Mouse (Mus musculus): ENCODE measurements around the gene Spock1.
"Not testable (repeated sequence)": the region's sequence is repeated elsewhere in the genome, so short reads cannot be mapped to it uniquely, and the experiment has no call there.

The Spock1 gene

DNA sequence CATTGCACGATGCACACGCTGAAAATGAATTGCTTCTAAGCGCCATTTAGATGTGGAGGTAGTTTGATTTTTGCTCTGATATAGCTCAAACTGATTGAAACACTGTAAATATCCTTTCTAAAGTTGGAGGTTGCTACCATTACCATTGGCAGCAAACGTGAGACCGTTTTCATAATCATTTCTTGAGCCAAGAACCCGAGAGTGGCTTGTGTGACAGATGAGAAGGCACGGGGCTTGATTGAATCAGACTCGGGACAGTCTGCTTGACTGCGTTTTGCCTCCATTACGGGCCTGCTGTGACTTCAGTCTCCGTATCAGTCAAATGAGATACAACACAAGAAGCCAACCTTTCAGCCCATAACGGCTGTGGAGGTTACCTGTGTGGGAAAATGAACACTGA, 265.1 kb downstream of the Spock1 start:
- DNase-seq, result no peak

GRCm38 (mm10) chr13:57641649-57642048, 266.5 kb downstream of the Spock1 start:
- no peak for DNase-seq

- DNase-seq, result no peak
These were observed 267.2 kb downstream of the Spock1 start for GRCm38 (mm10) chr13:57640968-57641367.

DNA sequence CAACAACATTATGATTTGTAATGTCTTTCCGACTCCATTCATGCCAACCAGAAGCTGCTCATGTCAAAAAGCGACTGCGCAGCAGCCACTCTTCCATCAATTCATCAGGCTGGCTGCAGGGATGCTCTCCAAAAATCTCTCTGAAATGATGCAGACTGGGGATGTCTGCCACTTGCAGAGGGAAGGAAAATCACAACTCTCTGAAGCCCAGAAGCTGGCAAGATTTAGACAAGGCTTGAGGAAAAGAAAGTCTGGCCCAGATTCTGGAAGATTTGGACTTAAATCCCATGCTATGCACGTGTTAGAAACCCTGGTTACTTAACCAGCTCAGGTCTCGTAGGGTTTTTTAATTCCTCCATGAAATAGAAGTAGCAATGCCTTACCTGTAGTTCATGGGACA, 269.3 kb downstream of the Spock1 start:
- no peak for DNase-seq

DNA sequence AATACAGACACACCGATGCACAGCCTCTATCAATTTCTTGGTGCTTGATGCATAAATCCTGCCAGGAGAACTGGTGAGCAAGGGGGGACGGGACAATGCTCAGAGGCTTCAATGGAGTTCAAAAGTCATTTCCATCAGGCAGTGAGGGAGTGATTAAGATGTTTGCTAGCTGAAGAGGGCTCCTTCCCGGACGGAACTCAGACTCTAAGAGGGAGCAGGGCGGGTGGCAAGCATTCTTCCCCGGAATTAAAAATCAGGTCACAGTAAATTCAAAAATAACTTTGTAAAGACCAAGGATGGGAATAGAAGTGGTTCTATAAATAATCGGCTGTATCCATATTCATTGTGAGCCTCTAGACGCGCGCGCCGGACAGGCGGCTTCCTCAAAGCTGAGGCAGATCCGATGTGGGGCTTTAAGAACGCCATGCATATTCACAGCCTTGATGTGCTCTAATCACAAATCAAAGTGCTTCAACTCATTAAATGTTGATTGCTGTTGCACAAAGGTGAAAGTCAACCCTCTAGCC, 270.5 kb downstream of the Spock1 start:
- no peak for DNase-seq

DNA sequence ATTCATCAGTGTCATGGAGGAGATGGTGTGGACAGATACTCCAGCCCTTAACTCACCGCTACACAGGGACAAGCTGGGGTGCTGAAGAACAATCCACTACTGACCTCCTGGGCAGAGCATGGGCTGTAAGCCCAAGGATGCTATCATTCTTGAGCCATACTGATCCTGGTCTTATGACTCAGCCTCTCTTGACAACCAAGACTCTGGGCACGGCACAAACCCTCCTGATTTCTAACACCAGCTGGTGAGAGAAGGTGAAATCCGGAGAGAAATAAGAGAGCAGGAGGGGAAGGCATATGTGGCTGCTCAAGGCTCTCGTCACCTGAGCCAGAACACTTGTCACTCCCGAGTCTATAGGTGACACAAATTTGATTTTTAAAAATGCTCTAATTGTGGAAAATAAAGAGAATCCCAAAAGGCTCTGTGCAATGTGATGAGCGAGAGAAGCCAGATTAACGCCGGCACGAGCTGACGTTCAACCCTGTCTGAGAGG, 271.0 kb downstream of the Spock1 start:
- DNase-seq, result no peak

DNA sequence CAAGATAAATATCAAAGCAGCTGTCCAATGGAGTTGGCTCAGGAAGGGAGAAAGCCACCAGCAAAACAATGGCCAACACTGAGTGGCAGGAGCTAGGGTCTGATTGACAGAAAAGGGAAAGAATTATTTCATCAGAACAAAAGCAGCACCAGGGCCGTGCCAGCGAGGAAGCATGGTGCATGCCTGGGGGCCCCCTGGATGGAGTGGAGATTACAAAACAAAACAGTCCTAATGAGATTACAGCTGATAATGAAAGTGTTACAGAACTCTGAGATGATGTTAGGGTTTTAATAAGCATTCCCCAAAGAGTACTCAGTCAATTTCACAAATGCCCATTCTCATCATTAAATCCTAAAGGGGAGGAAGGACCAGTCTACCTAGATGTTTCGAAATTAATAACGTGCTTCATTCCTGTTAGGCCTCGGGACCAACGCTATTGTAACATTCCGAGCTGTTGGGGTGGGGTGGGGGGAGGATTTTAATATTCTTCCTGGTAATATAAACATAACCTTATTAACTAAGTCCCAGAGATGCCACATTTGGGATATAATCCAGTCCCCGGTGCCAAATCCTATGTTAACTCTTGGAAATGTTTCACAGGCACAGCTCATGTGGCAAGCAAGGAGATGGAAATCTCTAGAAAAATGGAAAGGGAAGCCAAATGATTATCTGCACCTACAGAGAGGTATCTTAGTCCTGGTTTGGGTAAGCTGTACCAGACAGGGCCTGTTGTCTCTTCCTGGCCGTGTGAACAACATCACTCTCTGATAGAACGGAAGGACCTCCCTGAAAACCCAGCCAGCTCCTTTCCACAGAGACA, 271.7 kb downstream of the Spock1 start:
- DNase-seq, result no peak

DNA sequence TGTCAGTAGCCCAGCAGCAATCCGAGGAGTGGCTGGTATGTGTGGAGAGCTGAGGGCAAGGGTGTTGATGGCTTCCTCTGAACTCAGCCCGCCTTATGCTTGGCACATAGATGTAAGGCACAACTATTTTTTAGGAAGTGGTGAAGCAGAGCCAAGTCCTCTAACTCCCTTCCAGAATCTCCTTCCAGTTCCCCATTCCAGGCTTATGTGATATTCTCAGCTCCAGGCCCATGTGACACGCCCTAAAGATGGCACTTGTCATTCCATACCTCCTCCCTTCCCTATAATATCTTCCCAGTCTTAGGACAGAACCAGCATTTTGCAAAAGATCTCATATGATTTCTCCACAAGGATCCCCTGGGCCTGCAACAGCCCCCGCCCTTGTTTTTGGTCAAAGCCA, 277.6 kb downstream of the Spock1 start:
- no peak for DNase-seq

DNA sequence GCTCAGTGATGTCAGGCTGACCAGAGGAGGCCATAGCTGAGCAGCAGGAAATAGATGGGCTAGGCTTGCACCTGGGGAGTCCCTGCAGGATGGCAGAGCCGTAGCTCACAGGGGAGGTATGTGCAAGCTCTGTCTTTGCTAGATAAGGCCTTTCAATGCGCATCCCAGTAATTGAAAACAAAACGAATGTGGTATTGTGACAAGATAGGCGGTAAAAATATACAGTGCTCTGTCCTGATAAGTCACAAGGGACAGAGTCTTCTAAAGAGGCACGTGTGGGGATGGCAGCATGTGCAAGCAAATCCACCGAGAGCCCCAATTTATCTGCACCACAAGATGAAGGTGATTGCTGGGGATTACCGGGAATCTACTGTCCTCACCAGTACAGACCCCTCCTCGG, 279.9 kb downstream of the Spock1 start:
- DNase-seq, result no peak

GRCm38 (mm10) chr13:57626434-57626833, 281.7 kb downstream of the Spock1 start:
- no peak for DNase-seq

DNA sequence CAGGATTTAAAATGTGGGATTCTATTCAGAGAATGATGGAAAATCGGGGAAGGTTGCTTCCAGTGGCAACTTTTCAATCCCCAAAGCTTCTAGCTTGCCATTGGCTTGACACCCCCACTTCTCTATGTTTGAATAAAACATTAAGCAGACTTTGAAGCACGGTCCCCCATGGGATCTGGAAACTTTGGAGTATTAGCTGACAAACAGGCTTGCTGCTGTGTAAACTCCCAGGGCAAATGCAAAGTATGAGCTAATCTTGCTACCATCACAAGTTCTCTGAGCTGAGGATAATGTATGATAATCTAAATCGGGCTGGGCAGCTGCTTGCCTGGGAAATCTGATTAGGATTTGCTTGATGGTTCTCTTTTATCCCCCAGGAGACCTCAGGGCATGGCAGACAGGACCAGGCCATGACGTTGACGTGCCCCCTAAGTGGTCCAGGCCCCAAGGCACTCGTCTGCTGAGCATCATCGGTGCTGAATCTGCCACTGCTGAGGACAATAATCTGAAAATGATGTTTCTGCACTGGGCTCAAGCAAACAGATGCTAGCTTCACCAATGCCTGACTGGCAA, 284.1 kb downstream of the Spock1 start:
- no peak for DNase-seq

GRCm38 (mm10) chr13:57619079-57619768, 288.9 kb downstream of the Spock1 start:
- no peak for DNase-seq

DNA sequence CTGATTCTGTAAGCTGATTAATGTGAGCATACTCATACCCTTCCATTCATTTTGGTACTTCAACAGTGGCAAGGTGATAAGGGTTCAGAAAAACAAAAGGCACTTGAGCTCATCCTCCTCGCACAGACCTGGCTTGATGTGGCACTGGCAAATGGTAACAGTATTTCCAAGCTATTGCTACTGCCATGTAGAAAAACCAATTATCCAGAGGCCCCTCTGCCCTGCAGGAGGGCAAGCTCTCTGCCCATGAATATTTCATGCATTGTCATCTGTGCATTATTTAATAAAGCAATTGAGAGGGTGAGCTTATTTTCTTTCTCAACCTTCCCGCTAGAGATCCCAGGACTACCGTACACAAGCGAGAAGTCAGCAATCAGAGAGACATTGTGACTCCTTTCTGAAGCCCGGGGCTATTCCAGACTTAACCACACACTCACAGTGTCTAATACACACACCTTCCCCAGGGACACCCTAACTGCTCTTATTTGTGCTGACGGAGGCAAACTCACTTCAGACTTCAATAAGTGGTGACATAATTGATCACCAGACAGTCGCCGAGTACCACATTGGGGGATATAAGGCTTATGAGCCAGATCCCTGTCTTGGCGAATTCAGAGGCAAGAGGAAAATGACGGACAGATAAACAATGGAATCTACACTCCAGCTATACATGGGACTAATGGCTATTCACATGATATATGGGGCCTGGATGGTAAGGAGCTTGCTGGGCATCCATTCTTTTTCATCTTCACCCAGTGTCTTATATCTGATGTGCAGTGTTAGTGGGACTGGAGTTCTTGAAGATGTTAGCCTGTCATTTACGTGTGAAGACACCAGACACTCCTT, 296.6 kb downstream of the Spock1 start:
- DNase-seq, result no peak

DNA sequence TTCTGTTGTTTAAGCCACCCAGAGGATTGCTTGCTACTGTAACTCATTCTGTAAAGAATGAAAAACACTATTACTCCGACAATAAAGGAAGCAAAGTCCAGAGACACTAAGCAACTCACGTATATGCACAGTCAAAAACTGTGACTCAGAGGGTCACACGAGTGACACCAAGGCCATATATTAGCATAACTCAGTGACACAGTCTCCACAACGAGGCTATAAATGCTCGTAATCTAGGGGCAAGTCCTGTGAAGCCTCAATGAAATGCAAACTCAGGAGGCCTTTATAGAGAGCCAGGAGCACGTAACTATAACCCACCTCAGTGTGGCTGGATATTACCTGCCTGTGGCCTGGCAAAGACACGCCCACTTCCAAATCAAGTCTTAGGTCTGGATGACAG, 298.2 kb downstream of the Spock1 start:
- no peak for DNase-seq

GRCm38 (mm10) chr13:57604437-57604836, 303.7 kb downstream of the Spock1 start:
- DNase-seq, result no peak

- no peak for DNase-seq
These were observed 304.9 kb downstream of the Spock1 start for GRCm38 (mm10) chr13:57603226-57603625.

GRCm38 (mm10) chr13:57595761-57596051, 312.4 kb downstream of the Spock1 start:
- no peak for DNase-seq

GRCm38 (mm10) chr13:57595032-57595760, 312.9 kb downstream of the Spock1 start:
- no peak for DNase-seq

DNA sequence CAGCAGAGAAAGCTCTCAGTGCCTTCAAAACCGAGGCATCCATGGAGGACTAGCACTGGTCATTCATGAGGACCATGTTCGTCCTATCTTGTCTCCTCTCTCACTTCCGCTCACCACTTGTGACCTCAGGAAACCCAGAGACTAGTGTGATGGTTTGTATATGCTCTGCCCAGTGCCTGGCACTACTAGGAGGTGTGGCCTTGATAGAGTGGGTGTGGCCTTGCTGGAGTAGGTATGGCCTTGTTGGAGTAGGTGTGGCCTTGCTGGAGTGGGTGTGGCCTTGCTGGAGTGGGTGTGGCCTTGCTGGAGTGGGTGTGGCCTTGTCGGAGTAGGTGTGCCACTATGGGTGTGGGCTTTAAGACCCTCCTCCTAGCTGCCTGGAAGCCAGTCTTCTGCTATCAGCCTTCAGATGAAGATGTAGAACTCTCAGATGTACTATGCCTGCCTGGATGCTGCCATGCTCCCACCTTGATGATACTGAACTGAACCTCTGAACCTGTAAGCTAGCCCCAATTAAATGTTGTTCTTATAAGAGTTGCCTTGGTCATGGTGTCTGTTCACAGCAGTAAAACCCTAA, 318.7 kb downstream of the Spock1 start:
- not testable (repeated sequence) for DNase-seq

- DNase-seq, result no peak
These were observed 319.4 kb downstream of the Spock1 start for GRCm38 (mm10) chr13:57588558-57589273.

GRCm38 (mm10) chr13:57585131-57585530, 323.0 kb downstream of the Spock1 start:
- DNase-seq, result peak; percentile 3

Data from lung, postnatal 14 days (tissue).